Mouse (Mus musculus) ES-E14 (cell line): ENCODE measurements around the gene Comtd1.

Source experiments
- CHD2 ChIP-seq: IDR thresholded peaks from 2 replicates; pipeline ENCODE4 v1.6.1; 2014; ENCODE audit warnings: mild to moderate bottlenecking, low read depth, low read length, inconsistent platforms
- HCFC1 ChIP-seq: IDR thresholded peaks from 2 replicates; pipeline ENCODE4 v1.6.1; 2012; ENCODE audit warnings: low read length, inconsistent platforms, borderline replicate concordance; ENCODE audit not compliant: insufficient read depth
- MAFK ChIP-seq: IDR thresholded peaks from 2 replicates; pipeline ENCODE4 v1.6.1; 2014; ENCODE audit warnings: mild to moderate bottlenecking, low read depth, low read length, inconsistent platforms; ENCODE audit not compliant: insufficient read depth
- ZC3H11A ChIP-seq: IDR thresholded peaks from 2 replicates; pipeline ENCODE4 v1.6.1; 2012; ENCODE audit warnings: low read depth, mild to moderate bottlenecking, inconsistent platforms, low read length, borderline replicate concordance
- ZNF384 ChIP-seq: IDR thresholded peaks from 2 replicates; pipeline ENCODE4 v1.6.1; 2012; ENCODE audit warnings: low read depth, low read length, inconsistent platforms

GRCm38 (mm10) chr14:21891581-21892340 is 43.0 kb upstream of the Comtd1 start:
- no peak for TF ChIP-seq MAFK
- no peak for TF ChIP-seq ZNF384
- no peak for TF ChIP-seq ZC3H11A
- TF ChIP-seq CHD2 = no peak
- no peak for TF ChIP-seq HCFC1
